Mouse (Mus musculus) midbrain, embryonic 16.5 days (tissue): ENCODE results near the gene Desi1. TPM values are rescaled to one million over a fixed set of nuclear protein-coding genes. Genes with fewer than 3 reads are reported as not detected.

Experiments used
- ATAC-seq: fragments of 200-750 bp; cut with Nextera tagmentation; 2 replicates; pipeline ENCODE4 v1.8.0; 2017; ENCODE audit warnings: moderate TSS enrichment
- H3K27ac ChIP-seq: fragments of 300-500 bp; sonication (generic); 2 replicates; pipeline ENCODE4 v1.5.1; 2014; ENCODE audit warnings: mild to moderate bottlenecking, low read length, mixed read lengths
- H3K27me3 ChIP-seq: fragments of 300-500 bp; sonication (generic); 2 replicates; pipeline ENCODE4 v1.6.1; 2014; ENCODE audit warnings: low read depth, low read length, mixed read lengths; ENCODE audit not compliant: control insufficient read depth, insufficient read depth
- H3K36me3 ChIP-seq: fragments of 300-500 bp; sonication (generic); 2 replicates; pipeline ENCODE4 v1.6.1; 2014; ENCODE audit warnings: mild to moderate bottlenecking, low read length, moderate library complexity, mixed read lengths; ENCODE audit not compliant: control insufficient read depth, insufficient read depth
- H3K4me1 ChIP-seq: fragments of 300-500 bp; sonication (generic); 2 replicates; pipeline ENCODE4 v1.6.1; 2014; ENCODE audit warnings: mild to moderate bottlenecking, low read length, mixed read lengths; ENCODE audit not compliant: control insufficient read depth, insufficient read depth
- H3K4me2 ChIP-seq: fragments of 300-500 bp; sonication (generic); 2 replicates; pipeline ENCODE4 v1.6.1; 2014; ENCODE audit warnings: mild to moderate bottlenecking, low read length, mixed read lengths
- H3K4me3 ChIP-seq: fragments of 300-500 bp; sonication (generic); 2 replicates; pipeline ENCODE4 v1.5.1; 2014; ENCODE audit warnings: low read depth, mild to moderate bottlenecking, low read length, moderate library complexity, mixed read lengths
- H3K9ac ChIP-seq: fragments of 300-500 bp; sonication (generic); 2 replicates; pipeline ENCODE4 v1.6.1; 2014; ENCODE audit warnings: low read depth, low read length, mixed read lengths
- H3K9me3 ChIP-seq: fragments of 300-500 bp; sonication (generic); replicated peaks from 2 replicates; pipeline ENCODE4 v1.6.1; 2014; ENCODE audit warnings: mild to moderate bottlenecking, low read length, mixed read lengths; ENCODE audit not compliant: control insufficient read depth, poor library complexity, severe bottlenecking
- WGBS: fragments of 180-500 bp; shearing (Covaris S2); extraction: QIAGEN DNeasy Blood & Tissue Kit; methylation state at CpG from one replicate; pipeline ENCODE4 v1.1.7; 2014; 5-methylcytosine and 5-hydroxymethylcytosine counted together
- polyA plus RNA-seq: library from polyadenylated mRNA; unstranded; fragments of >200 nt; fragmentation: Nextera tagmentation; extraction: Ambion mirVana; gene quantifications from 2 replicates; pipeline ENCODE4 v1.2.1, GENCODE M21; 2015

The Desi1 gene
- polyA plus RNA-seq, 1 experiment from 2014 or later = 47.2 TPM

DNA sequence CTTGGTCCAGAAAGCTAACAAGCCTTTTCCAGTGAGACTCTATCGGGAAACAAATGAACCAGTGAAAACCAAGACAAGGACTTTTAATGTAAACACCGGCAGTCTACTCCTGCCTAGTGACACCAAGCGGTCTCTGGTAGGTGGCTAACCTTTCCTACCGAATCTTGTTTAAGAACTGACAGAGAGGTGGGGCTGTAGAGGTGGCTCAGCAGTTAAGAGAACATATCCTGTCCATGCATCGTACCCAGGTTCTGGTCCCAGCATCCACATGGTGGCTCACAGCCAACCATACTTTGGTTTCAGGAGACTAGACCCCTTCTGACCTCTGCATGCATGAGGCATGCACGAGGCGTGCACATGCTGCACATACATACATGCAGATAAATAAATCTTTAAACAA lies 6.4 kb downstream of the Desi1 start:
- H3K36me3 ChIP-seq = peaks cover 40% of the 10 kb centered on the region
- no peaks in the 10 kb centered on the region for H3K4me1 ChIP-seq
- 95% methylated on average over 7 of the region's 7 CpGs for WGBS
- no peak overlapping the region for H3K4me3 ChIP-seq
- no peaks in the 10 kb centered on the region for H3K9me3 ChIP-seq
- H3K4me2 ChIP-seq = no peak overlapping the region
- ATAC-seq = no peak
- no peak overlapping the region for H3K9ac ChIP-seq
- H3K27ac ChIP-seq = no peak overlapping the region
- H3K27me3 ChIP-seq = no peaks in the 10 kb centered on the region

DNA sequence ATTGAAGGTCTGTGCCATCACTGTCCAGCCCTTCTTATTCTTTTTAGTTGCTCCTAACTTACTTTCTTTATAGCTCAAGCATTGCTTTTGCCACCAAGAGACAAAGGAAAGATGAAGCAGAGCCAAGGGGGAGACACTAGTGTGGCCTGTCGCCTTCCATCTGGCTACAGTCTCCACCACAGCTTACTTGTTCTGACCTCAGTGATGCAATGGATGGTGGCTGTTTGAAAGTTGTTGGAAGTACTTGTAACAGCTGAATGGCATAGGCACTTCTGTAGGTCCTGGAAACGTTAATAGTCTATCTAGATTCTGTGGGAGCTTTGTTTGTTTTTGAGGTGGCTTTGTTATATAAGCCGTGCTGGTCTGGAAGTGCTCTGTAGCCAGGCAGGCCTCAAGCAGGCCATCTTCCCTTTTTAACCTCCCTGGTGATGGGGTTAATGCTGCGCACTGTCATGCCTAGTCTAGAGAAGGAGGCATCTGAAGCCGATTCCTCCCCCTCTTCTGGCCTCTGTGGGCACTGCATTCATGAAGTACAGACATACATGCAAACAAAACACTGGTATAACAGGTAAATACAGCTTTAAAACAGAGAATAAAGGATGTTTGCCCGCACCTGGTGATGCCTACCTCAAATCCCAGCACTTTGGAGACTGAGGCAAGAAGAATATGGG lies 9.6 kb downstream of the Desi1 start:
- H3K9me3 ChIP-seq = no peaks in the 10 kb centered on the region
- 93% methylated on average over 6 of the region's 6 CpGs for WGBS
- no peak overlapping the region for H3K4me3 ChIP-seq
- H3K36me3 ChIP-seq = peaks cover 31% of the 10 kb centered on the region
- no peak overlapping the region for H3K9ac ChIP-seq
- H3K27ac ChIP-seq = no peak overlapping the region
- no peak for ATAC-seq
- no peaks in the 10 kb centered on the region for H3K27me3 ChIP-seq
- no peak overlapping the region for H3K4me2 ChIP-seq
- H3K4me1 ChIP-seq = no peaks in the 10 kb centered on the region

DNA sequence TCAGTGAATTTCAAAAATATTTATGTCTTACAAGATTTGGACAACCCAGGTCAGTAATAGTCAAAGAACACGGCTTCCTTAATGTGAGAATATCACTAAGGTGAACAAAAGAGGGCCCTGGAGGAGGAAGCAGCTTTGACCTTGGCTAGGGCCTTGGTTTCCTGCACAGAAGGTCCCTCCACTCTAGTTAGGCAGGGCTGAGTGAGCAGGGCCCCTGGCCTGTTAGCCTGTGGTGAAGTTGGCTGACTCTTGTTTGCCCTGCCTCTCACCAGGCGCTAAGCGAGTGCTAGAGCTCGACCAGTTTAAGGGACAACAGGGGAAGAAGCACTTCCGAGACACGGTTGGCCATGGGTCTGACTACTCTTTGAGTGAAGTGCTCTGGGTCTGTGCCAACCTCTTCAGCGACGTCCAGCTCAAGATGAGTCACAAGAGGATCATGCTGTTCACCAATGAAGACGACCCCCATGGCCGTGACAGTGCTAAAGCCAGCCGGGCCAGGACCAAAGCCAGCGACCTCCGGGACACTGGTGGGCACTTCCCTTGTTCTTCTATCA lies 11.1 kb downstream of the Desi1 start:
- peaks cover 25% of the 10 kb centered on the region for H3K36me3 ChIP-seq
- H3K4me1 ChIP-seq = no peaks in the 10 kb centered on the region
- no peaks in the 10 kb centered on the region for H3K27me3 ChIP-seq
- H3K4me2 ChIP-seq = no peak overlapping the region
- no peak overlapping the region for H3K9ac ChIP-seq
- ATAC-seq = no peak
- WGBS = 89% methylated on average over 13 of the region's 13 CpGs
- H3K9me3 ChIP-seq = no peaks in the 10 kb centered on the region
- no peak overlapping the region for H3K27ac ChIP-seq
- no peak overlapping the region for H3K4me3 ChIP-seq

DNA sequence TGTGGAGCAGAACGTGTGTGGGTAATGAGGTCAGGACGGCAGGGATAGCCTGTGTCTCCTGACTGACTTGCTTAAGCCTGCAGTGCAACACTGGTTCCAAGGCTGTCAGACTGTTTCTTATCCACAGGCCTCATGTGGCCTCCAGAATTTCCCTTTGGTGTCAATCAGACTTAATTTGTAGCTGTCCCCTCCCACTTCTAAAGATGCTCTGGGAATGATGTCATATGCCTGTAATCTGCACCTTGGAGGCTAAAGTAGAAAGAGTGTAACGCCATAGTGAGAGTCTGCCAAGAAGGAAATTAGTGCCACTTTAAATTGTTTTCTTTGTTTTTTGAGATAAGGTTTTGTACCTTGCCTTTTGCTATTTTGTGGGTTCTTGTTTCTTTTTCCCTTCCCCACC lies 14.4 kb downstream of the Desi1 start:
- ATAC-seq = no peak
- Histone ChIP-seq H3K4me3 (no peak overlapping the region), H3K36me3 (peaks cover 11% of the 10 kb centered on the region; the same call in 1 of the 2 replicates)

DNA sequence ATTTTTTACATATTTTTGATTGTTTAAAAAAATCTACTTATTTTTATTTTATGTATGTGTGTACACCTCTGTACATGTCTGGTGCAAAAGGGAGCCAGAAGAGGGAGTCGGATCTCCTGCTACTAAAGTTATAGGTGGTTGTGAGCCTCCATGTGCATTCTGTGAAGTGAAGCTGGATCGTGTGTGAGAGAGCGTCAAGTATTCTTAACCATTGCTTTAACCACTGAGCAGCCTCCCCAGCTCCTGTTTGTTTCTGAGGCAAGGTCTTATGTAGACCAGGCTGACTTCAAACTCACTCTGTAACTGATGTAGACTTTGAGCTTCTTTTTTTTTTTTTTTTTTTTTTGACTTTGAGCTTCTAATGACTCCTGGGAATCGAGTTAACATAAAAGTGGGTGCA lies 16.2 kb downstream of the Desi1 start:
- no peak overlapping the region for H3K4me3 ChIP-seq
- 71% methylated on average over 4 of the region's 4 CpGs for WGBS
- no peak for ATAC-seq
- H3K9ac ChIP-seq = no peak overlapping the region
- H3K36me3 ChIP-seq = peaks cover 5% of the 10 kb centered on the region; the same call in 1 of the 2 replicates
- H3K4me2 ChIP-seq = no peak overlapping the region; the same call in 1 of the 2 replicates
- no peak overlapping the region for H3K27ac ChIP-seq
- no peaks in the 10 kb centered on the region for H3K27me3 ChIP-seq
- peaks cover 19% of the 10 kb centered on the region for H3K4me1 ChIP-seq
- H3K9me3 ChIP-seq = no peaks in the 10 kb centered on the region

More for the DNA sequence above, 14.4 kb downstream of the Desi1 start:
- Histone ChIP-seq H3K27me3 (no peaks in the 10 kb centered on the region), H3K4me2 (no peak overlapping the region), H3K9me3 (no peaks in the 10 kb centered on the region), H3K27ac (no peak overlapping the region), H3K4me1 (peaks cover 14% of the 10 kb centered on the region), H3K9ac (no peak overlapping the region)
- 88% methylated on average over 3 of the region's 3 CpGs for WGBS

DNA sequence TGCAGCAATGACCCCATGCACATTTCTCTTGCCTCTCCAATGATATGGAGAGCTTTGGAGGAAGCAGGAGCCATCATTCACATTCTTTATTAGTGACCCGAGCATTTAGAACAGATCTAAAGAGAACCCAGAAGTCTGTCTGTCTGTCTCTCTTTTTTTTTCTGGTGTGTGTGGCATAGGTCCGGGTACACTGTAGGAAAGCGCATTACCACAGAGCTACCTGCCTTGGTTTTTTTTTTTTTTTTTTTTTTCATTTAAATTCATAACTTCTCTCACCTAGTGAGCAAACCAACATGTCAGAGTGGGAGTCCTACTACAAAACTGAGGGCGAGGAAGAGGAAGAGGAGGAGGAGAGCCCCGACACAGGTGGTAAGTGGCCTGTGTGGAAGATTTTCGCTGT lies 16.8 kb downstream of the Desi1 start:
- Histone ChIP-seq H3K4me1 (peaks cover 19% of the 10 kb centered on the region), H3K9me3 (no peaks in the 10 kb centered on the region), H3K9ac (peak overlapping the region; percentile 75), H3K36me3 (peaks cover 5% of the 10 kb centered on the region; the same call in 1 of the 2 replicates), H3K4me2 (peak overlapping the region; percentile 82), H3K27me3 (no peaks in the 10 kb centered on the region), H3K4me3 (peak overlapping the region; percentile 83), H3K27ac (peak overlapping the region; percentile 47)
- 0 out of 2 replicates have a peak, but pooled peaks have one; percentile 0 for ATAC-seq
- WGBS = 14% methylated on average over 6 of the region's 6 CpGs

DNA sequence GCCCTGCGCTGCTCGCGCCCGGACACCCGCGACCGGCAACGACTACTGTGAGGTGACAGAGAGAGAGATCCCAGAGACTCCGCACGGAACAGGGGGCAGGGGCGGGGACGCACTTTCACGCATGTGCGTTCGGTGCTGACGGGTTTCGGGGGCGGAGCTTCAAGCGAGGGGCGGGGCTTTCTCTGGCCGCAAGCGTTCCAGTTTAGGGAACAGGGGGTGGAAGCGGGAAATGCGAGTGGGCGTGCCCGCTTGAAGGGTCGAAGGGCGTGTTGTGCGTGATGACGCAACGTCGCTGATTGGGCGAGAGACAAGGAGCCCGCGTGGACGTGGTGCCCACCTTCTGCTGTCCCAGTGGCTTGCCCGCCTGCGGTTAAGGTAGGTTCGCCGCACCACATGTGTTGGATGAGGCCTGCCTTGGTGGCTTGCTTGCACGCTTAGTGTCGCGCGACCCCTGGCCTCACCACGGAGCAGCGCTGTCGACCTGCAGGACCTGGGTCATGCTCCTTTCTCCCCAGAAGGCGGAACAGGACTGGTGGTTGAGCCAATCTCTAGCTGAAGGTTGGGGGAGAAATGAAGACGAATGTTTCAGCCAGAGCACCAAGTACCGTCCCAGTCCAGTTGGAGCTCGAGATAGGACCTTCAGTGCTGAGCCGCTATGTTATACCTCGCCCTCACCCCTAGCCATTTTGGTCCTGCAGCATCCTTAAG lies 17.4 kb downstream of the Desi1 start:
- ATAC-seq = peak; percentile 97
- H3K4me2 ChIP-seq = peak overlapping the region; percentile 84
- no peaks in the 10 kb centered on the region for H3K9me3 ChIP-seq
- H3K4me3 ChIP-seq = peak overlapping the region; percentile 83
- no peaks in the 10 kb centered on the region for H3K27me3 ChIP-seq
- H3K4me1 ChIP-seq = peaks cover 19% of the 10 kb centered on the region
- H3K9ac ChIP-seq = peak overlapping the region; percentile 89
- H3K36me3 ChIP-seq = peaks cover 5% of the 10 kb centered on the region; the same call in 1 of the 2 replicates
- peak overlapping the region; percentile 81 for H3K27ac ChIP-seq
- WGBS = under 1% methylated on average over 53 of the region's 53 CpGs

DNA sequence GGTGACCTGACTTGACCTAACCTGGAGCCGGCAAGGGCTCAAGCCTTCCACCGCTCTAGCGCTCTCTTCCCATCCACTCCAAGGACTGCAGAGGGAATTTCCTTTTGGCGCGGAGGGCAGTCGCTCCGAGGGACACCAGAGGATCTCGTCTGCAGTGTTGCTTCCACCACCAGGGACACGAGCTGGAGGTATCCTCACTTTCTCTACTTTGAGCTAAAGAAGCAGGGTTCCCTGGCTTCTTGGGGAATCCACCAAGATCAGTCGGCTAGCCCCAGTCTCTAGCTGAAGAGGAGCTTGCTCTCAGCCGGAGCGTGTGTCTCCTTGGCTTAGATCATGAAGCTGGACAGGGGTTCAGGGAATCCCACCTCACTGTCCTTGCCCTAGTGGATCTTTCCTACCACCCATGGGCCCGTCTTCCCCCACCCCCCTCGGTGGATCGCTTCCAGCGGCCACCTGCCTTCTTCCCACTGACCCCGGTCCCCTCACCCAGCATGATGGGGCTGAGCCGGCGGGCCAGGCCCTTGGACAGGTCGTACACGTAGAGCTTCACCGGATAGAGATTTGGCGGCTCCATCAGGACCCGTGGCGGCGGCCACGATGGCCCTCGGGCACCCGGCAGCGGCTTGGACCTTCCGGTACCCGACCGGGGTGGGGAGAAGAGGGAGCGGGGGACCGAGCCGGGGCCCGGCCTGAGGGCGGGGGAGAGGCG lies 18.1 kb downstream of the Desi1 start:
- H3K9ac ChIP-seq = peak overlapping the region; percentile 89
- peaks cover 19% of the 10 kb centered on the region for H3K4me1 ChIP-seq
- peak overlapping the region; percentile 81 for H3K27ac ChIP-seq
- H3K27me3 ChIP-seq = no peaks in the 10 kb centered on the region
- no peaks in the 10 kb centered on the region for H3K9me3 ChIP-seq
- H3K36me3 ChIP-seq = peaks cover 5% of the 10 kb centered on the region; the same call in 1 of the 2 replicates
- under 1% methylated on average over 39 of the region's 39 CpGs for WGBS
- peak; percentile 19; the same call in 1 of the 2 replicates for ATAC-seq
- peak overlapping the region; percentile 84 for H3K4me2 ChIP-seq
- peak overlapping the region; percentile 83 for H3K4me3 ChIP-seq
